Mouse (Mus musculus): ENCODE data around the gene Kel.

GRCm38 (mm10) chr6:41658487-41658886 is 45.7 kb downstream of the Kel start:
- TF ChIP-seq POLR2A (IDR thresholded peaks at IDR 0.05; ENCODE audit: low read depth, low read length) (no peak), CTCF (conservative IDR thresholded peaks at IDR 0.05 in 1 of 2, IDR thresholded peaks at IDR 0.05 in 1 of 2; ENCODE audit: low read depth in 2 of 2, low read length in 2 of 2) (no peak), GABPA (IDR thresholded peaks at IDR 0.05; ENCODE audit: insufficient replicate concordance, low read depth, low read length) (no peak), USF1 (IDR thresholded peaks at IDR 0.05; ENCODE audit: low read depth, low read length) (no peak), MEF2A (IDR thresholded peaks at IDR 0.05; ENCODE audit: borderline replicate concordance, low read depth, low read length) (no peak), CHD1 (IDR thresholded peaks at IDR 0.05; ENCODE audit: low read depth, low read length) (no peak), RAD21 (IDR thresholded peaks at IDR 0.05; ENCODE audit: low read depth, low read length) (no peak), E2F4 (IDR thresholded peaks at IDR 0.05; ENCODE audit: insufficient replicate concordance, low read depth, low read length) (no peak), RCOR1 (conservative IDR thresholded peaks at IDR 0.05; ENCODE audit: low read depth, low read length) (no peak), BHLHE40 (IDR thresholded peaks at IDR 0.05; ENCODE audit: low read depth, low read length) (no peak), NELFE (IDR thresholded peaks at IDR 0.05; ENCODE audit: low read depth, low read length) (no peak), EP300 (IDR thresholded peaks at IDR 0.05; ENCODE audit: low read length) (no peak), POLR2AphosphoS2 (IDR thresholded peaks at IDR 0.05; ENCODE audit: low read depth, low read length) (no peak), SIN3A (IDR thresholded peaks at IDR 0.05; ENCODE audit: low read length) (no peak)

Measured in CH12.LX (cell line).